Mouse (Mus musculus) ES-E14 (cell line): ENCODE results near the gene Syp.

Experiments
- HCFC1 ChIP-seq: IDR thresholded peaks from 2 replicates; pipeline ENCODE4 v1.6.1; 2012; ENCODE audit warnings: low read length, inconsistent platforms, borderline replicate concordance; ENCODE audit not compliant: insufficient read depth
- ZC3H11A ChIP-seq: IDR thresholded peaks from 2 replicates; pipeline ENCODE4 v1.6.1; 2012; ENCODE audit warnings: low read depth, mild to moderate bottlenecking, inconsistent platforms, low read length, borderline replicate concordance

GRCm38 (mm10) chrX:7674284-7675000, 36.2 kb downstream of the Syp start:
- no peak for TF ChIP-seq ZC3H11A
- TF ChIP-seq HCFC1, result no peak
